Mouse (Mus musculus) CD4-positive, CD25-positive, alpha-beta regulatory T cell, adult 2 months (primary cell): ENCODE measurements around the gene Nit2.
A peak's percentile ranks its signal among the peaks of the same experiment; 100 is the strongest.
"Not testable (repeated sequence)": the region's sequence is repeated elsewhere in the genome, so short reads cannot be mapped to it uniquely, and the experiment has no call there.

ENCODE experiments used
- DNase-seq: peaks from one replicate; pipeline ENCODE4 v3.0.0-alpha.2; 2012; ENCODE audit warnings: low read depth, low spot score

Gene Nit2

DNA sequence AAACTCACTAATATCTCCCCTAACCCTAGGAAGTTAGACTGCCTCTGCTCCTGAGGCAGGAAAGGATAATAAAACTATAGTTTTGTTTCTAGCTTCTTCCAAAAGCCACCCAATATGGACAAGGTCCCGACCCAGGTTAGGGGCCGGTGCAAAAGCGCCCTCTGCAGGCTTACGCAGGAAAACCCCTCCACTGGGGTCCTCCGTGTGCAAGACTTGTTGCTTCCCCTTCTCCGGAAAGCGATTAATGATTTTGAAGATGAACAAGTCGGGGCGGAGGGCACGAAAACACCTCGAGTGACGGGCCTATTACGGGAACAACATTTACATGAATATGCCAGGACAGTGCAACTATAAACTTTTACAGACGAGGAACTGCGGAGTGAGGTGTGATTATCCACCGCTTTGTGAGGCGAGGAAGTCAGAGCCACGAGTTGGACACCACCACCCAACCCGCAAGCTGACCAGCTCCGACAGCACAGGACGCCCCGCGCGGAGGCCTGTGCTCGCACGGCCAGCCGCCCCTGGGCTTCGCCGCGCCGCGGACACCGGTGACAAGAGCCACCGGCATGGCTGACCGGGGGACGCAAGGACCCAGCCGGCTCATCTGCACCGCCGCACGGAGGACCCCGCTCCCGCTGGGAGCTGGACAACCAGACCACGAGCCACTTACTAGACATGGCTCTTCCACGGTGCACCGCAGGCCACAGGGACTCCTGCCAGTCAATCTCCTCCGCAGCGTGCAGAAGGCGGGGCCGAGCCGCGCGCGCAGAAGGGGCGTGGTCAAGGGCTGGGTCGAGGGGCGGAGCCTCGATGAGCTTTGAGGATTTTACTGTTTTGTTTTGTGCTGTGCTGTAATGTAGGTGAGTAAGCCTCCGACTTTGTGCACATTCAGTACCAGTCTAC is at the start of gene Nit2:
Gene Nit2, minus strand, starts transcription at position 731 of the 903 bp plus-strand sequence.
- peak; percentile 96 for DNase-seq

DNA sequence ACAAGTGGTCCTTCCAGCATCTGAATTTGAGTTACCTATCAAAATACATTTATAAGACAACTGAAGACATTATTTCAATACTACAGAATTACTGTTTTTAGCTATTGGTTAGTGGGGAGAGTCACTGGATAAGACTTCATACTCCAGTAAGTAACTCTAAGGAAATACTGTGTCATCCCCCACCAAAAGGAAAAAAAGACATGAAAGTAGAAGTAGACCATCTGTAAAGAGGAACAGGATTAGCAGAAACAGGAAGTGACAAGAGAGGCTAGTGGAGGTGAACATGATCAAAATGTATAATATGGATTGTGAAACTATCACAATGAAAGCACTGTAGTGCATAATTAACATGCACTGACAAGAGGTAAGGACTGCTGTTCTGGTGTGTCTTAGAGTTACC is 48.8 kb upstream of the Nit2 start:
- no peak for DNase-seq

DNA sequence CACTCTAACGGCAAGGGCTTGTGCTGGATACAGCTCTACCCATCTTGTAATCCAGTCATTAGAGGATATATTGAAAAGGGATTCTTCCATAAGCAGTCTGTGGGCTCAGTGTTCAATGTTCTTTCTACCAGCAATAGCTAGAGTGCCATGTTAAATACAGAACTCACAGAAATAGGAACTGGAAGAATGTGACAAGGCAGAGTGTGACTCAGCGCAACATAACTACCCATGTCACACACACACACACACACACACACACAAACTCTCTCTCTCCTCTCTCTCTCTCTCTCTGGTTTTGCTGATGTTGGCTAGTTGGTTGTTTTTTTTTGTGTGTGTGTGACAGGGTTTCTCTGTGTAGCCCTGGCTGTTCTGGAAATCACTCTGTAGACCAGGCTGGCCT is 43.9 kb upstream of the Nit2 start:
- no peak for DNase-seq

DNA sequence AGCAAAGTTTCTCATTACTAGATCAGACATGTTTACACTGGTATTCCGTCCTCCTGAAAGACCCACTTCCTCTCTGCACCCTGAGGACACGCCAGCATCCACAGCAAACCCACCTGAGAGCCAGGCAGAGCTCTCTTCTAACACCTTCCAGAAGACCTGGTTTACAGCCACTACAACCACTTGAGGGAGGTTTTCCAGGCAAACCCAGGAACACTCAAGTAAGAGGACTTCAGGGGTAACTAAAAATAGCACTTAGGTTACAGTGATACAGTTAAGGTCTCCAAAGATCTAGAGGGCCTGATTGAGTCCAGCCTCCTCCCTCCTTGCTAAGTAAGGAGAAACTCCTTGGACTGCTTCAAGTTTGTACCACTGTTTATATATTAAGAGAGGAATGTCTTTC is 41.2 kb upstream of the Nit2 start:
- DNase-seq: no peak

DNA sequence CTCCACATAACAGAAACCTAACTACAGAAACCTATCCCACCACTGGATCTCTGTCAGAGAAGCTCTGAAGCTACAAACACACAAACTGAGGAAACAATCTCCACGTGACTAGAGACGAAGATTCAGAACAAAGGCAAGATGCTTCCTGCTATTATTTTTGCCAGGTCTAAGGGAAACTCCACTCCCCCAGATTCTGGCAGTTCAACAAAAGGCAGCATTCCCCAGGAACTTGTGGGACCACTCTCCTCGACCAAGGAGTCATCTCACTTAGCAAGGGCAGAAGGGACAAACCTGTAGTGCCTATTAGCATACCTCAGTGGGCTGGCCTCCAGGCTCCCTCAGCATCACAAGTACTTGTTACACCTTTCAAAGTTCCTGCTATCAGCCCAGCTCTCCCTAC is 30.1 kb upstream of the Nit2 start:
- DNase-seq: no peak

DNA sequence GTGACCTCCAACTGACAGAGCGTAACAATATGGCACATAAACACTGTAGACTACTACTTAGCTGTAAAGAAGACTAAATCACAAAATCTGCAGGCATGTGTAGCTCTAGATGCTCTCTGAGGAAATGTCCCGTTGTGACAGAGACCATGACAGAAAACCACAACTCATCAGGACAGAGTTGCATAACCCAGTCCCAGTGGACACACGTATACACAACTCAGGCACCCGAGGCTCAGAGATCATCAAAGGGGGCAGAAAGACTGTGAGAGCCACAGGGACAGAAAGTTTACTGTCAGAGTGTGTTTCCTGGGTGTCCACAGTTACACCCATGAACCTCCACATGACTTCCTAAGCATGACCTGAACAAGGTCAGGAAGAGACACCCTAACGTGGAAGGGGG is 29.4 kb upstream of the Nit2 start:
- no peak for DNase-seq

DNA sequence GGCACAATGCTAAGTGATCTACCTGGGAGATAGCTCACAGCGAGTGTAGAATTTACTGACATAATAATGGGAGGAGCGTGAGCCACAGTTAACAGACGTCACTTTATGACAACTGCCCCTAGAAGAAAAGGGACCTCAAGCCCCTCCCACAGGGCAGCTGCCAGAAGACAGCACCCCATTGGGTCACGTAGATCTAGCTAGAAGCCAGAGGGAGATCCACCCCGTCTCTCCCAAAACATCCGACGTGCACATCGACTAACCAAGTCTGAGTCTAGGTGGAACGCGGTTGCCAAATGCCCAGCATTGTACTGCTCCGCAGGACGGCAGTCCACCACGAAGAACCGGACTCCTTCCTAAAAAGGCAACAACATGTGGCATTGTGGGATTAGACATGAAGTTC is 24.1 kb upstream of the Nit2 start:
- DNase-seq: no peak

DNA sequence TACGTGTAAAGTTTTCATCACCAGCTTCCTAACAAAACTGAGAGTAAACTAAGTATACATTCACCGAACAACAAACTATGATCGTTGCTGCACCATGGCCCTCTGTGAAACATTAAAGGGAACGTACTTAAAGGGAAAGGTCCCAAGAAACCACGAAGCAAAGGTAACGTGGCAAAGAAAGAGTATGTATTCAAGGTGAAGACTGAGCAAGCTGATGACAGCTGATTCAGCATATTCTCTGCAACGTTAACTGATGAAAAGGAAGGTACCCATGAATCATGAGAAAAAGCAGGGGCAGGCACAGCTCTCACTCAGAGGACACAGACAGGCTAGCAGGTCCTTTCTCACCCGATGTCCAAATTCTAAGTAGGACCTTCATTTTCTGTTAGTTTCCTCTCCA is 23.2 kb upstream of the Nit2 start:
- DNase-seq: no peak

DNA sequence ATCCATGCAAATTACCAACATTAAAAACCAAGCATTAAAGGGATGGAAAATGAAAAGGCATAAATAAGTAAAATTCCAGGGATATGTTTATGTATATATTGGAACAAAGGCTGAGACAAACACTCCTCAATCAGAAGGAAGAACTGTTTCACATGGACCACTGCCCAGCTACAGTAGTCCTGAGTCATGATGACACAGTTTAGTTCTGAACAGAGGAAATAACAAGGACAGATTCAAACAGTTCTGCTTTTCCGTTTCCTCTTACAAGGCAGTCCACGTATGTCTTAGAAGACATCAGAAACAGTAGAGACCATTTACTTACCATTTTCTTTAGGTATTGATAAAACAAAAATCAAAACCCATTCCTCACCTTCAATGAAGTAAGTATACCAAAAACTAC is 22.4 kb upstream of the Nit2 start:
- DNase-seq: no peak

DNA sequence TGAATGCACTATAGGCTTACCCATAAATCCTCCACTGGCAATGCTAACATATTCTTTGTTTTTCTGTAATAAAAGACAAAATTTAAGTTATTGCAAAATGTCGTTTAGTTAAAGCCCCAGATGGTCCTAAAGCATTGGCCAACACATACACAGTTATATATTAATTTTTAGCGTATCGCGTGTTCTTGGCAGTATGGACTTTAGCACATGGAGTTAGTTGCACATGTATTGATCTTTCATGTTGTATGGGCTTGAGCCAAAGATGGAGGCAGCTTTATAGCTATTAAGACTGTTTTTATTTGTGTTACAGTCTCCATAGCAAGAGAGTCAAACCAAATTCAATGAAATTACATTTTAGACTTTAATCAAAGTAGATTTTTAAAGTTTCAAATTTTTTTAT is 19.5 kb upstream of the Nit2 start:
- no peak for DNase-seq

DNA sequence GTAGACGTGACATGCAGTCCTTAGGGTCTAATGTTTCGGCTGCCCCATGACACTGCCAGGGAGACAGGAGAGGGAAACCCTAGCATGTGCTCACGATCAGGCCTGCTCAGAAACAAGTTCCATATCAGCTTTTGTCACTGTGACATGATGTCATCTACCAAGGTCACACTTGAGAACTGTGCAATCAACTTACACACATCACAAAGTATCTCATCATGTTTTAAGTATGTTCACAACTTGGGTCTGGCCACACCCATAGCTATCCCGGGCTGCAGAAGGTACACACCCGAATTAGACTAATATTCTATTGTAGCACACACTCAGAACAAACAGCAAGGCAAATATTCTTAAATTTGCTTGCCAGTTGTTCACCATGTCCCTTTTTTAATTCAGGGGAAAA is 14.9 kb upstream of the Nit2 start:
- no peak for DNase-seq

DNA sequence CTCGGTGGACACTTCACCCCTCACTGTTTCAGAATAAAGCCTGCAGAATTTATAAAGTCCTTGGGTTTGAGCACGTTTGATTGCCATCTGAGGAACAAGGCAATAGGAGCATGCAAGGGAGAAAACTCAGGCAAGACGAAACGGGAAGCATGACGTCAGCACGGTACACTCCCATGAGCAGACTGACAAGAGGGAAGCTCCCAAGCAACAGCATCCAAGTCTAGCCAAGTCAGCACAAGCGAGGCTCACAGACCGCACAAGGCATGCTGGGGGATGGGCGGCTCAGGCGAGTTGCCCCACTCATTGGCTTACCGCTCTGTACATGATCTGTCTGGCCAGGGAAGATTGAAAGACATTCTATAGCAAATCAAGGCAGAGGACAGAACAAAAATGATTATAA is 14.0 kb upstream of the Nit2 start:
- no peak for DNase-seq

DNA sequence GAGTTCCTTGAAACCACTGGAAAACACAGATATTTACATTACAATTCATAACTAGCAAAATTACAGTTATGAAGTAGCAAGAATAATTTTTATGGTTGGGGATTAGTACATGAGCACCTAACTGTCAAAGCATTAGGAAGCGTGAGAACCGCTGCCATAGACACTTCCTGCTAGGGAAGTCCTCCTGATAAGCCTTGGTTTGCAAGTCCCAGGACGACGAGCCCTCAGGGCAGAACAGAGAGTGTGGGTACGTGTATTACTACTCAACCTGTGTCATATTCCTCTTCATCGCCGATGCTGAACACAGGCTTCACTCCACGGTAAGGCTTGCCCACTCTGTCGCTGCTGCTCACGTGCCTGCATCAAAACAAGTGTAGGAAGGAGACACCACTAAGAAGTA is 10.5 kb upstream of the Nit2 start:
- no peak for DNase-seq

DNA sequence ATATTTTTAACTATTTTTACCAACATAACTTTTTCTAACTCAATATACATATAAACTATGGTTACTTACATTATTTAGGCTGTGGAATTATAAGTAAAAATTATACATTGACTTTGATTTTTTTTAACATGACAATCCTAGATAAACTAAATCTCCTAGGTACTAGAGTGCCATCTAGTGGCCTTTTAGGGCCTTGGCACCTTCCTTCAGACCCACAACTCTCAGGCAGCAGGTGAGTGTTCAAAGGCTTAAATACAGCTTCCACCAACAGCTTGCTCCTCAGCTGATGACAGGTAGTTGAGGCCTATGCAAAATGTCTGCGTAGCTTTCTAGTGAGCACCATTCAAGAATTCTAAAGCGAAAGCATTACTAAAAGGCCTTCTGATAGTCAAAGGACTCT is 10.1 kb upstream of the Nit2 start:
- DNase-seq: peak; percentile 72

DNA sequence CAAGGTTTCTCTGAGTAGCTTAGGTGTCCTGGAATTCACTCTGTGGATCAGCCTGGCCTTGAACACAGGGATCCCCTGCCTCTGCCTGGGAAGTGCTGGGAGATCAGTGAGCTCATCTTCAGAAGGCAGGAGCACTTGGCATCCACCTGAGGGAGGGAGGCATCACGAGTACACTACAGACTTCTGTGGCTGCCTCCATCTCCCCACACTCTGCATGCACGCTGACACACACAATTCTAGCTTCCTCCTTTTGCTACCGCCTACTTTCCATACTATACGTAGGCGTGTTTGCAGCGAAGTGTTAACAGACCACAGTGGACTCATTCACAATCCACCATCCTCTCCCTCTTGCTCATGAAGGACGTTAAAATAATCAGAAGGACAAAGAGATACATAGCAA is 9.1 kb upstream of the Nit2 start:
- DNase-seq: no peak

DNA sequence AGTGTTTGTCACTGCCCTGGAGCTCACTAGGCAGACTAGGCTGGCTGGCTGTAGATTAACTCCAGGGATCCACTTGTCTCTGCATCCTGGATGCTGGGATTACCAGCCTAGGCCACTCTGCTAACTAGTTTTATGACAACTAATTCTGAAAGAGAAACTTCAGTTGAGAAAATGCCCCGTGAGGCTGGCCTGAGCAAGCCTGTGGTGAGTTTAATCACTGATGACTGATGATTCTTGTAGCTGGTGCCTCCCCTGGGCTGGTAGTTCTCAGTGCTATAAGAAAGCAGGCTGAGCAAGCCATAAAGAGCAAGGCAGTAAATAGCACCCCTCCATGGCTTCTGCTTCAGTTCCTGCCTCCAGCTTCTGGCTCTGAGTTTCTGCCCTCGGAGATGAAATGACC is 8.6 kb upstream of the Nit2 start:
- DNase-seq: no peak

DNA sequence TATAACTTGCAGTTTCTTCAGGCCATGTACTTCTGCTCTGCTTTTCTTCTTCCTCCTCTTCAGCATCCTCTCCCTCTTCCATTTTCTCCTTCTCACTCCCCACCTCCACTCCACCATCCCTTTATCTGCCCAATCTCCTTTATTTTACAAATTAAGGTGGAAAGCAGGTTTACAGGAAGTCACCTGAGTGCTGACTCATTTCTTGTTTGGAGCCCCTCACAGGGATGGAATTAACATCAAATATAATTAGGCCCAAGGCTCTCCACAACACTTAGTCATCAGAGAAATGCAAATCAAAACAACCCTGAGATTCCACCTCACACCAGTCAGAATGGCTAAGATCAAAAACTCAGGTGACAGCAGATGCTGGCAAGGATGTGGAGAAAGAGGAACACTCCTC is 7.3 kb upstream of the Nit2 start:
- DNase-seq: not testable (repeated sequence)

DNA sequence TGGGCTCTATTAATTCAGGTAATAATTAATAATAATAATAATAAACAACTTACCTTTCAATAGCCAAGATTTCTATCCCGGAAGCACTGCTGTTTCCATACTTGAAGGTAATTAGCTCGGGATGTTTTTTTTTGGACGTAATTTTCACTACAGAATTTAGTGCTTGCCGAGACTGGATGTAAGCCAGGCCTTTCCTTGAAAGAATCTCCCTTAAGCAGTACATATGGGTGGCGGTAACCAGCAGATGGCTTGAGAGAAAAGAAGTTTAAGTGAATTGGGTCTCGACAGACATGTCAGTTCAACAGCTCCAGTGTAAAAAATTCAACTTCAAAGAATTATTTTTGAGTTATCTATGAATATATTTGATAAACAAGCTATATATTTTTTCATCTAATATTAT is 4.4 kb upstream of the Nit2 start:
- DNase-seq: no peak

DNA sequence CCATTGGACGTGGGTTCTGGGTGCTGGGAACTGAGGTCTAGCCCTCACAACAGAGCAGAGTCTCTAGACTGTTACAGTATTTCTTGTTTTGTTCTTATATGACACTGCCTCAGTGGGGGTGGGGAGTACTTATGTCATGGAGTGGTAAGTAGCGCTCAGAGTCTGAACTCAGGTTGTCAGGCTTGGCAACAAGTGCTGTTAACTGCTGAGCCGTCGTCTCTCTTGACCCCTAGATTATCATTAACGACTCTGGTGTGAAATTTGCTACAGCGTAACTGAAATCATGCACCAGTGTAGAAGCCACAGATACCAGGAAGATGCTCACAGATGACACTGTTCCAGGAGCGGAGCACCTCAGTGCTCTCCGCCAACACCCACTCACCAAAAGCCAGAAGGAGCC is 4.0 kb upstream of the Nit2 start:
- DNase-seq: no peak

DNA sequence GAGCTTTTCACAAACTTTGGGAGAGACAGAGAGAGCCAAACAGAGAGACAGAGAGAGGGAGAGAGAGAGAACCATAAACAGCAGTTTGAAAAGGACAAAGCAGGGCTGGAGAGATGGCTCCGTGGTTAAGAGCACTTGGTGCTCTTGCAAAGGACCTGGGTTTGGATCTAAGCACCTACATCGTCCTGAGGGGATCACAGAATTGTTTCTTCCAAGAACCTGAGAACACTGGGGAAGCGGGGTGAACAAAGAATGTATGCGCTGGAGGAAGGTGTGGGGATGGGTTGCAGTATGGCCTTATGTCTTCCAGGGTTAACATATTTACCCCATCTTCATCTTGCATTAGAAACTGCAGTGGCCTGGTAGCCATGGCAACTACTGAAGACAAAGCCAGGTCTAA is 1.1 kb upstream of the Nit2 start:
- DNase-seq: no peak

DNA sequence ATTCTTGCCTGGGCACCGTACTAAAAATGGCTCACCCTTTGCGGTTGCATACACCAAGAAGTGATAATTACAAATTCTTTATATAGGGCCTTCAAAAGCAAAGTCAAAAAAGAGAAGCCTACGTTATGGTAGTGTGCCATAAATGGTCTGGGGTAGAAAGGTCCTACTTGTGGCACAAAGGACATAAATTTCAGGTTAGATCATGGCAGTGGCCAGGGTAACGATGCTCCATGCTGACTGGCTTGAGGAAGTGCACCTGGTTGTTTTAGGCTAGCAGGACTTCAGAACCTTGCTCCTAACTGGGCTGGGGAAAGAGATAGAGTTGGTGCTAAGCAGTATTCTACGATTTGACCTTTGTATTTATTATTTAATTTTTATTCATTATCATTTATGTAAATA is 372 bp upstream of the Nit2 start:
- no peak for DNase-seq

DNA sequence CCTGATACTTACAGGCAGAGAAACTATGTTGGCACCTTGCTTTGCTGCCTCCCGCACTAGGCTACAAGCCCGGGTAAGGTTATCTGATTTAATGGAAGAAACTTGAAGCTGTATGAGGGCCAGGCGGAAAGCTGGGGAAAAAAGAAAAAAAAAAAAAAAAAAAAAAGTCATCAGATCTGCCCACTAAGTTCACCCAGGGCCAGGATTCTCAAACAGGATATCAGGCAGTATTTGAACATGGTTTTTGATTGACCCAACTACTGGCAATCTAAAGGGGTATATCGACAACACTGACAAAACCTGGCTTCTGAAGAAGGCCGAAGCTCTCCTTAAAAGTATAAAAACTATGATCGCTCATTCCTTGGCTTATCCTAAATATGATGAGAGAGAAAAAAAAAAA is 1.1 kb downstream of the Nit2 start:
- no peak for DNase-seq

DNA sequence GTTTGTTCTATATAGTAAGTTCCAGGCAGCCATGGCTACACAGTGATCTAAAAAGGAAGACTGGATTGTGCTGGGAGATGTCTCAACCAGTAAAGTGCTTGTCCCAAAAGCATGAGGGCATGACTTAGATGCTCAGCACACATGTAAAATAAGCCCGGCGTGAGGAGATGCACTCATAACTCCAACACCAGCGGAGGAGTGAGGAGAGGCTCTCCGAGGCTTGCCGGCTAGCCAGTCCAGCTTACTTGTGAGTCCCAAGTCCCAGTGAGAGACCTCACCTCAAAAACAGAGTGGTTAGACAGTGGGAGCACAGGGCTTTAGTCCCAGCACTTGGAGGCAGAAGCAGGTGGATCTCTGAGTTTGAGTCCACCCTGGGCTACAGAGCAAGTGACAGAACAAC is 2.0 kb downstream of the Nit2 start:
- no peak for DNase-seq

DNA sequence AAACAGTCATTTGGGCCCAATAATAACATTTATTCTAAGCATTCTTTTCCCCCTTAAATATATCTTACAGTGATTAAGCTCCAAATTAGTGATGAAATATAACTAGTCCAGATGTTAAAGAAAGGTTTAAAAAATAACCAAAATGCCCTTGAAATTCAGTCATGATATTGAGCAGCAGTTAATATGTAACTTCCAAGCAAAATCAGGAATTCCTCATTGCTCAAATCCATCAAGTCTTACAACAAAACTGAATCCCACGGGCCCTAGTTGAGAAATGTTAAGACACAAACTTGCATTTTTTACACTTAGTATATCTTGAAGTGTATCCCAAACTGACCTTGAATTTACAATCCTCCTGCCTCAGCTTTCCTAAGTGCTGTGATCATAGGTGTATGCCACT is 3.4 kb downstream of the Nit2 start:
- DNase-seq: no peak
